20 mouse cellular contexts compared by ENCODE assay signal in genomic region chr13:97175520-97176264, GRCm38 (mm10). TPM values are rescaled to one million over a fixed set of nuclear protein-coding genes. Genes with fewer than 3 reads are reported as not detected.
DNase-seq lines count a peak whose midpoint lies in the region; ATAC-seq and TF ChIP-seq lines count a peak whose summit lies in the region.
"Had no signal": no experiment of that assay in that cellular context is flagged by ENCODE, and none has a peak within 500 bp of the region (broad histone marks: within the 10 kb centered on the region; RNA-seq: fewer than 3 reads in every experiment).

No protein-coding gene starts in this region.

- H3K4me2 ChIP-seq in kidney, embryonic 14.5 days (replicated peaks; ENCODE audit: low read depth, low read length) = no peak overlapping the region
- no peak overlapping the region for H3K4me2 ChIP-seq in CH12.LX (ENCODE audit: insufficient read depth, low read depth, poor library complexity, severe bottlenecking)
- H3K4me2 ChIP-seq in intestine, postnatal 0 days (replicated peaks; ENCODE audit: low read depth) = 0 out of 2 replicates have a peak overlapping the region, but pooled peaks have one; percentile 2
- H3K4me2 ChIP-seq: forebrain, embryonic 15.5 days; hindbrain, embryonic 12.5 days; liver, embryonic 13.5 days; midbrain, embryonic 11.5 days had no signal

- H3K9me3 ChIP-seq in kidney, embryonic 14.5 days (ENCODE audit: control insufficient read depth, low read length) = no peaks in the 10 kb centered on the region
- no peaks in the 10 kb centered on the region for H3K9me3 ChIP-seq in CH12.LX (replicated peaks; ENCODE audit: low read length)
- H3K9me3 ChIP-seq in intestine, postnatal 0 days (ENCODE audit: control insufficient read depth) = no peaks in the 10 kb centered on the region
- H3K9me3 ChIP-seq: forebrain, embryonic 15.5 days; heart, embryonic 10.5 days; hindbrain, embryonic 12.5 days; liver, embryonic 13.5 days had no signal

- dilution Hi-C loops in CH12.LX (cut with MboI; ENCODE audit: extremely low pct_ligation_motif_present, extremely low pct_unique_long_range_greater_than_20kb, low sequenced_read_pairs) = no loop called here

- ATAC-seq in kidney, embryonic 14.5 days (ENCODE audit: low FRiP score, low TSS enrichment) = no peak
- peak; percentile 94 for ATAC-seq in intestine, postnatal 0 days
- ATAC-seq: forebrain, embryonic 15.5 days; inflammation-experienced regulatory T-cells, adult 6 months had no signal

- WGBS in kidney, adult 2 months = 58% methylated on average over 10 of the region's 10 CpGs
- 80% methylated on average over 10 of the region's 10 CpGs for WGBS in kidney, embryonic 14.5 days
- 46% methylated on average over 10 of the region's 10 CpGs for WGBS in intestine, postnatal 0 days

- no peak overlapping the region for H3K9ac ChIP-seq in kidney, embryonic 14.5 days (ENCODE audit: low read depth, low read length)
- H3K9ac ChIP-seq in CH12.LX (ENCODE audit: insufficient read depth, low read depth) = no peak overlapping the region
- H3K9ac ChIP-seq in intestine, postnatal 0 days (ENCODE audit: low read depth, low read length) = no peak overlapping the region
- H3K9ac ChIP-seq: forebrain, embryonic 15.5 days; hindbrain, embryonic 12.5 days; liver, embryonic 13.5 days had no signal

- H3K27ac ChIP-seq in kidney, adult 2 months (ENCODE audit: insufficient read depth, low read depth, low read length) = peak overlapping the region; percentile 76; the same call in 1 of the 2 replicates
- no peak overlapping the region for H3K27ac ChIP-seq in kidney, embryonic 14.5 days (ENCODE audit: low read depth, low read length)
- no peak overlapping the region for H3K27ac ChIP-seq in CH12.LX (ENCODE audit: insufficient read depth, low read depth)
- peak overlapping the region; percentile 63 for H3K27ac ChIP-seq in intestine, postnatal 0 days (ENCODE audit: low read depth, low read length)
- H3K27ac ChIP-seq: forebrain, embryonic 15.5 days; heart, embryonic 10.5 days; hindbrain, embryonic 12.5 days; liver, embryonic 13.5 days had no signal

- no peak for TF ChIP-seq EP300 in CH12.LX (IDR thresholded peaks at IDR 0.05; ENCODE audit: low read length)

- TF ChIP-seq CTCF in kidney, adult 2 months (conservative IDR thresholded peaks at IDR 0.05; ENCODE audit: insufficient read depth, insufficient read length, low read depth, low read length) = no peak
- no peak for TF ChIP-seq CTCF in CH12.LX (conservative IDR thresholded peaks at IDR 0.05 in 1 of 2, IDR thresholded peaks at IDR 0.05 in 1 of 2; ENCODE audit: low read depth in 2 of 2, low read length in 2 of 2)
- TF ChIP-seq CTCF in intestine, postnatal 0 days (IDR thresholded peaks at IDR 0.05; ENCODE audit: low read depth) = no peak

- no peak for TF ChIP-seq RAD21 in CH12.LX (IDR thresholded peaks at IDR 0.05; ENCODE audit: low read depth, low read length)

- no peak overlapping the region for H3K4me3 ChIP-seq in kidney, adult 2 months (ENCODE audit: insufficient read depth, low read depth, low read length)
- no peak overlapping the region for H3K4me3 ChIP-seq in kidney, embryonic 14.5 days (ENCODE audit: low read length)
- H3K4me3 ChIP-seq in CH12.LX (replicated peaks in 1 of 3; ENCODE audit: low read depth in 2 of 3, low read length in 2 of 3, poor library complexity in 1 of 3) = no peak overlapping the region
- H3K4me3 ChIP-seq in intestine, postnatal 0 days (ENCODE audit: low read depth, low read length) = no peak overlapping the region
- H3K4me3 ChIP-seq: forebrain, embryonic 15.5 days; heart, embryonic 10.5 days; hindbrain, embryonic 12.5 days; liver, embryonic 13.5 days had no signal

- peak; percentile 84 for DNase-seq in kidney, adult 2 months
- no peak for DNase-seq in CH12.LX (ENCODE audit: extremely low read depth)
- peak; percentile 27 for DNase-seq in lung, postnatal 25 days (ENCODE audit: low spot score)
- no peak for DNase-seq in adrenal gland, postnatal 14 days
- DNase-seq in frontal cortex, adult 2 months (ENCODE audit: extremely low spot score in 1 of 2, low spot score in 1 of 2) = no peak
- DNase-seq: adrenal gland, postnatal 25 days; cerebellum, adult 11 months; cerebellum, postnatal 14 days; embryo, embryonic 11 days; layer of hippocampus, adult 9-11 months; liver, embryonic 13.5 days; retina, postnatal 1 day; thymus, postnatal 25 days had no signal

- peaks cover 4% of the 10 kb centered on the region for H3K36me3 ChIP-seq in kidney, adult 2 months (ENCODE audit: control insufficient read depth, insufficient read depth, low read length)
- H3K36me3 ChIP-seq in kidney, embryonic 14.5 days (ENCODE audit: control insufficient read depth, insufficient read depth, low read length) = peaks cover 87% of the 10 kb centered on the region
- H3K36me3 ChIP-seq in CH12.LX (replicated peaks in 1 of 2; ENCODE audit: control insufficient read depth in 1 of 2, insufficient read depth in 1 of 2, low read length in 1 of 2) = peaks cover 71 to 90% of the 10 kb centered on the region in 2 experiments
- peaks cover 74% of the 10 kb centered on the region for H3K36me3 ChIP-seq in intestine, postnatal 0 days (ENCODE audit: control insufficient read depth, insufficient read depth)

- no peaks in the 10 kb centered on the region for H3K79me2 ChIP-seq in CH12.LX (replicated peaks; ENCODE audit: control insufficient read depth, extremely low read depth, insufficient read depth, poor library complexity, severe bottlenecking)

- TF ChIP-seq POLR2A in kidney, adult 2 months (IDR thresholded peaks at IDR 0.05; ENCODE audit: low read depth, low read length) = no peak
- TF ChIP-seq POLR2A in CH12.LX (IDR thresholded peaks at IDR 0.05; ENCODE audit: low read depth, low read length) = no peak

- no peaks in the 10 kb centered on the region for H3K27me3 ChIP-seq in kidney, adult 2 months (replicated peaks; ENCODE audit: control insufficient read depth, insufficient read depth, low read length)
- no peaks in the 10 kb centered on the region for H3K27me3 ChIP-seq in kidney, embryonic 14.5 days (ENCODE audit: control insufficient read depth, insufficient read depth, low read length)
- no peaks in the 10 kb centered on the region for H3K27me3 ChIP-seq in CH12.LX (replicated peaks)
- no peaks in the 10 kb centered on the region for H3K27me3 ChIP-seq in intestine, postnatal 0 days (replicated peaks; ENCODE audit: control insufficient read depth, insufficient read depth, low read length)
- H3K27me3 ChIP-seq: forebrain, embryonic 15.5 days; hindbrain, embryonic 12.5 days; liver, embryonic 13.5 days had no signal

- in situ Hi-C loops in CH12.LX (cut with MboI; ENCODE audit: low pct_ligation_motif_present, low pct_unique_long_range_greater_than_20kb, low sequenced_read_pairs) = no loop called here

- H3K4me1 ChIP-seq in kidney, adult 2 months (ENCODE audit: control insufficient read depth, insufficient read depth, low read length) = no peaks in the 10 kb centered on the region
- no peaks in the 10 kb centered on the region for H3K4me1 ChIP-seq in kidney, embryonic 14.5 days (ENCODE audit: control insufficient read depth, insufficient read depth, low read length)
- no peaks in the 10 kb centered on the region for H3K4me1 ChIP-seq in CH12.LX (ENCODE audit: control insufficient read depth in 1 of 2, insufficient read depth in 2 of 2)
- no peaks in the 10 kb centered on the region for H3K4me1 ChIP-seq in intestine, postnatal 0 days (replicated peaks; ENCODE audit: control insufficient read depth, insufficient read depth, low read length)
- H3K4me1 ChIP-seq: heart, embryonic 10.5 days; hindbrain, embryonic 12.5 days; liver, embryonic 13.5 days had no signal

TF ChIP-seq in CH12.LX, 34 proteins besides CTCF, POLR2A, EP300 and RAD21:
- TF ChIP-seq JUN (IDR thresholded peaks at IDR 0.05; ENCODE audit: insufficient read depth, low read depth, low read length) = no peak
- no peak for TF ChIP-seq TBP (conservative IDR thresholded peaks at IDR 0.05; ENCODE audit: low read depth, low read length)
- TF ChIP-seq ETS1 (conservative IDR thresholded peaks at IDR 0.05; ENCODE audit: low read depth, low read length) = no peak
- no peak for TF ChIP-seq MYC (IDR thresholded peaks at IDR 0.05; ENCODE audit: low read depth, low read length)
- TF ChIP-seq ZMIZ1 (IDR thresholded peaks at IDR 0.05; ENCODE audit: low read depth, low read length) = 0 out of 2 replicates have a peak, but pooled peaks have one; percentile 29
- TF ChIP-seq ZNF384 (IDR thresholded peaks at IDR 0.05; ENCODE audit: low read depth, low read length) = no peak

RNA-seq across cellular contexts. Expression of gene Hexb, which starts 22.5 kb away (rescaled TPM):
- 149 and 205 TPM in 2 replicates for polyA plus RNA-seq in kidney, adult 2 months (2012; rRNA removed)
- polyA plus RNA-seq in kidney, embryonic 14.5 days (2014; fragmentation: Nextera tagmentation; extraction: Ambion mirVana) = 25.3 and 31.3 TPM in 2 replicates
- total RNA-seq in CH12.LX (2012; rRNA removed) (26.2 and 31.0 TPM in 2 replicates), CH12.LX (2014; rRNA removed) (75.7 and 80.9 TPM in 2 replicates)
- 36.8 and 37.9 TPM in 2 replicates for polyA plus RNA-seq in CH12.LX (2012; ENCODE audit: insufficient read length, low read depth)
- polyA plus RNA-seq in intestine, postnatal 0 days (2015; fragmentation: Nextera tagmentation; extraction: Ambion mirVana) = 273 and 300 TPM in 2 replicates
- total RNA-seq in adrenal gland, postnatal 14 days (2021) = 24.6 and 25.6 TPM in 2 replicates
- polyA plus RNA-seq in frontal cortex, adult 2 months (2012; rRNA removed) = 108 and 160 TPM in 2 replicates

RNA-seq across cellular contexts. Expression of gene Gfm2, which starts 38.0 kb away (rescaled TPM):
- polyA plus RNA-seq in kidney, adult 2 months (2012; rRNA removed) = 32.1 and 32.3 TPM in 2 replicates
- 28.3 and 35.3 TPM in 2 replicates for polyA plus RNA-seq in kidney, embryonic 14.5 days (2014; fragmentation: Nextera tagmentation; extraction: Ambion mirVana)
- total RNA-seq in CH12.LX (2012; rRNA removed) (34.8 and 38.0 TPM in 2 replicates), CH12.LX (2014; rRNA removed) (35.5 and 40.3 TPM in 2 replicates)
- polyA plus RNA-seq in CH12.LX (2012; ENCODE audit: insufficient read length, low read depth) = 37.4 and 42.1 TPM in 2 replicates
- polyA plus RNA-seq in intestine, postnatal 0 days (2015; fragmentation: Nextera tagmentation; extraction: Ambion mirVana) = 16.8 and 19.0 TPM in 2 replicates
- total RNA-seq in adrenal gland, postnatal 14 days (2021) = 38.0 and 40.9 TPM in 2 replicates
- polyA plus RNA-seq in frontal cortex, adult 2 months (2012; rRNA removed) = 34.8 and 35.9 TPM in 2 replicates

RNA-seq across cellular contexts. Expression of gene Nsa2, which starts 38.0 kb away (rescaled TPM):
- polyA plus RNA-seq in kidney, adult 2 months (2012; rRNA removed) = 25.4 and 32.5 TPM in 2 replicates
- 77.1 and 100 TPM in 2 replicates for polyA plus RNA-seq in kidney, embryonic 14.5 days (2014; fragmentation: Nextera tagmentation; extraction: Ambion mirVana)
- total RNA-seq in CH12.LX (2012; rRNA removed) (152 and 159 TPM in 2 replicates), CH12.LX (2014; rRNA removed) (126 and 138 TPM in 2 replicates)
- 305 and 312 TPM in 2 replicates for polyA plus RNA-seq in CH12.LX (2012; ENCODE audit: insufficient read length, low read depth)
- polyA plus RNA-seq in intestine, postnatal 0 days (2015; fragmentation: Nextera tagmentation; extraction: Ambion mirVana) = 58.1 and 64.0 TPM in 2 replicates
- 92.3 and 110 TPM in 2 replicates for total RNA-seq in adrenal gland, postnatal 14 days (2021)
- 53.2 and 65.2 TPM in 2 replicates for polyA plus RNA-seq in frontal cortex, adult 2 months (2012; rRNA removed)

Comparison
In these comparisons a context has a peak if more than half of its experiments do, and no peak if none do; other contexts are left out.
1. H3K27ac ChIP-seq: peak in kidney, adult 2 months (single experiment) and intestine, postnatal 0 days (single experiment); none in kidney, embryonic 14.5 days (single experiment) and CH12.LX (single experiment).
2. DNase-seq: peak in kidney, adult 2 months (single experiment) and lung, postnatal 25 days (single experiment); none in CH12.LX (single experiment), adrenal gland, postnatal 14 days (single experiment) and frontal cortex, adult 2 months (0 of 2).